Mouse (Mus musculus): ENCODE results near the gene Mical2.
A peak's percentile ranks its signal among the peaks of the same experiment; 100 is the strongest.

Mical2 gene

DNA sequence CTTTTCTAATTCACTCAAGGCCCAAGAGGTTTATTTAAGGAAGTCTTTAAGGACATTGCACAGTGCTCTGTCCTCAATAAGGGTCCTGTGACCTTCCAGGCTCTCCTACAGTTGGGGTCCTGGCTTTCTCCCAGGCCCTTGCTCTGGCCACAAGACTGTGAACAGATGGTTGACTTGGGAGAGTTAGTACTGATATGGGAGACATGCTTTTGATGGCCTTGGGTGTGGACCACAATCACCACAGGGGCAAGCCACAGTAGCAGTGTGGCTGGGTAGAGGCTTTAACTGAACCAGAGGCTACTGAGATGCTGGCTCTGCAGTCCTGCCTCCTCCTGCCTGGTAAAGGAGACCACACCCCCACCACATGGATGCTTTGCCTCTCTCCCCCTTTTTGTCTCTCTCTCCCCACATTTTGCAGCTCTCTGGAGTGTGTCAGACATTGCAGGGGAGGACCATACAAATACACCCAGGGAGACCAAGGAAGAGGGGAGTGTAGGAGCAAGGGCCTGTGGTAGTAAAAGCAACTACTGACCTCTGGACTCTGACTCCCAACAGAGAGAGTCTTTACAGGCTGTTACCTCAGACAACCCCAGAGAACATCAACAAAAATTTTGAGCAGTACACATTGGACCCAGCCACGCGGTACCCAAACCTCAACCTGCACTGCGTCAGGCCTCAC is 94.5 kb downstream of the Mical2 start:
- DNase-seq = no peak

- DNase-seq = no peak
These were observed 96.4 kb downstream of the Mical2 start for GRCm38 (mm10) chr7:112321798-112322794.

DNA sequence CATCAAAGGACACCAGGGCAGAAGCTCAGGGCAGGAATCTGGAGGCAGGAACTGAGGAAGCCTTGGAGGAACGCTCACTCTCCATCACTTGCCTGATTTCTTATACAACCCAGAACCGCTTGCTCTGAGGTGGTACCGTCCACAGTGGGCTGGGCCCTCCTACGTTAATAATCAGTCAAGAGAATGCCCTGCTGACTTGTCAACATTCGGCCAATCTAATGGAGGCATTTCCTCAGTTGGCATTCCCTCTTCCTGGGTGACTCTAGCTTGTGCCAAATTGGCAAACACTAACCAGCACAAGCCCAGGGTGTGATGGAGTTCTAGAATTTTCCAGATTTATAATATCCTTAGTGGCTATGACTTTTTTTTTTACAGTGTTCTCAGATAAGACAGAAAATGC is 98.9 kb downstream of the Mical2 start:
- DNase-seq = no peak

GRCm38 (mm10) chr7:112326852-112327251 is 101.2 kb downstream of the Mical2 start:
- DNase-seq = no peak

- peak; percentile 45 for DNase-seq
These were observed 103.3 kb downstream of the Mical2 start for GRCm38 (mm10) chr7:112328969-112329368.

GRCm38 (mm10) chr7:112329496-112329895 is 103.8 kb downstream of the Mical2 start:
- DNase-seq = no peak

DNA sequence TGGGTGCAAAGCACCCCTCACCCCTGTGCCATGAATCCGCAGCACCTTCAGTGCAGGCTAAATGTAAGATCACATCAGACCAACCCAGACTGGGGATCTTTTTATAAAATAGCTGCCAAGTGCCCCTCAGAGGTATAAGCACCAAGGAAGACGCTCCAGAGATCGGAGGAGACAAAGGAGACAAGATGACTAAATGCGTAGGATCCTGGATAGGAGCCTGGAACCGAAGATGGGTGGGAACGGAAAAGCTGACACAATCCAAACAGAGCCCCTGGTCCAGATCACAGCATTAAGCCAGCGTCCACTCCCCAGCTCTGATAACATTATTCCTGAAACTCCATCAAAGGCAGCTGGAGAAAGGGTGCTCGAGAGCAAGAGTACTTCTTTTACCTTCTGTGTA is 105.3 kb downstream of the Mical2 start:
- DNase-seq = no peak

DNA sequence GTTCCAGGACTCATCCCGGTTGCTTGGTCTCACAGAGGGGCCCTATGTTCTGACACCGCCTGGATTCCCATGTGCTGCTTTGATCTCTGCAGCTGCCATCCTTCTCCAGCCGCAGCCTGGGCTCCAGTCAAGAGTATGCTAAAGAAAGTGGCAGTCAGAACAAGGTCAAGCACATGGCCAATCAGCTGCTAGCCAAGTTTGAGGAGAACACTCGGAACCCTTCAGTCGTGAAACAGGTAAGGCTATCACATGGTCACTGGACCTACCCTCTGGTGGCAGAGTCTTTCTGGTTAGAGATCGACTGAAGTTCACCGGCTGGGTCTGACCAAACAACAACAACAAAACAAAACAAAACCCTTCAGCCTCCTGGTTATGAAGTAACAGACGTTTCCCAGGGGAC is 106.1 kb downstream of the Mical2 start:
- DNase-seq = no peak

DNA sequence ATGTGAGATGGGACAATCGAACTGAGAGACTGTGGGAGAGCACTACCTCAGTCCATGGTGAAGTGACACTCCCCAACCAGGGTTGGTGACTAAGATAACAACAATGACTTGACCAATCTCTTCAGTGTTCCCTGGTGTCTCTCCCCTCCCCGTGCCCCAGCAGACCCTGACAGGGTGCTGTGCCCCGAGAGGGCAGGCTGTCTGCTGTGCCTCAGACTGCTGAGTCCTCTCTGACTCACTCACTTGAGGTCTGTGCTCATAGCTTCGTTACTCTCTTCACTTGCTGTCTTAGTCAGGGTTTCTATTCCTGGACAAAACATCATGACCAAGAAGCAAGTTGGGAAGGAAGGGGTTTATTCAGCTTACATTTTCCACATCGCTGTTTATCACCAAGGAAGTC is 106.8 kb downstream of the Mical2 start:
- DNase-seq = no peak

- DNase-seq = no peak
These were observed 107.7 kb downstream of the Mical2 start for GRCm38 (mm10) chr7:112333404-112333803.

DNA sequence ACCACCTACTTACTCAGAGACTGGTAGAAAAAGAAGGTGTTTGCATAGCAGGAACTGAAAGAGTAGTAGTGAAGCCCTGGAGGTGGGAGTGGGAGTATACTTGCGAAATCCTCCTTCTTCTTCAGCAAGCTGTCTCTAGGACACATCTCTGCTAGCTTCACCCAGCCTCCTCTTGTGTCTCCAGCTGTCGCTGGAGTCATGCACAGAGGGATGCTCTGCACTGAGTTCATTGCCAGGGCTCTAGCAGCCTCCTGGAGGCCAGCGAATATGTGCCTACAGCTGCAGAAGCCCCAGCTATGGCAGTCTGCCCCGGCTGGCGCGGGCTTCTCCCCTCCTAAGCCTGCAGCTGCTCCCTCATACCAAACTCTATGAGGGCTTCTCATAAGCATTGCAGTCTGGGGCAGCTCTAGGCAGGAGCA is 110.6 kb downstream of the Mical2 start:
- DNase-seq = peak; percentile 64

DNA sequence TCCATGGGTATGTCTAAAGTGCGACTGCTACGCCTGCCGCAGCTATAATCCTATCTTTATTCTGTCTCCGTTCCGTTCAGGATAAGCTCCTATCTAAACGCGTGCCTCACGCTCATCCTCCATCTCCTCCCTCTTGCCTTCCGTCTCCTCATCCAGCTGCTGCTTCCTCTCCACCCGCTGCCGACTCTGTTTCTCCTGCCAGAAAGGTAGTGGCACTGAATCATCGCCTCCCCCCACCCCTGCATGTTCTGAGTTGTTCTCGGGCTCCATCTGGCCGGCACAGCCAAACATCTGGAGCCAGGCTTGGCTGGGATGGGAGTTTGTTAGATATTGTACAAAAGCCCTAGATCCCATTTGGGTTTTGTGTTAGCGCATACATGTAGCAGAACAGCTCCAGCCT is 111.1 kb downstream of the Mical2 start:
- DNase-seq = peak; percentile 63

DNA sequence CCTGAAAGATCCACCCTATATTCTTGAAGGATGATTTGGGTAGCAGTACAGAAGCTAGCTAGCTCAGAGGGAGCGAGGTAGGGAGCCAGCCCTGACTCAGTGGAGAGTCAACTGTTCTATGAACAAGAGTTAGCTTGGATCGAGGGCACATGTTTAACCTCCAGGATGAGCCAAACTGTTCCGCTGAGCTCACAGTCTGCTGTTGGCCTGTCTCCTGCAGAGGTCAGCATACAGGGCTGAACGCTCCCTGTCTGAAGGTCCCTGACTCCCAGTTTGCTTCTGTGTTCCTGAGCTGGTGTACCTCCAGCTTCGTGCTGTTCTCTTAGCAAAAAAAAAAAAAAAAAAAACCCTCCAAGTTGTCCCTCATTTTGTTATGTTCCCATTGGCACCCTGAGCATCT is 112.1 kb downstream of the Mical2 start:
- no peak for DNase-seq

GRCm38 (mm10) chr7:112341052-112341451 is 115.4 kb downstream of the Mical2 start:
- DNase-seq = no peak

DNA sequence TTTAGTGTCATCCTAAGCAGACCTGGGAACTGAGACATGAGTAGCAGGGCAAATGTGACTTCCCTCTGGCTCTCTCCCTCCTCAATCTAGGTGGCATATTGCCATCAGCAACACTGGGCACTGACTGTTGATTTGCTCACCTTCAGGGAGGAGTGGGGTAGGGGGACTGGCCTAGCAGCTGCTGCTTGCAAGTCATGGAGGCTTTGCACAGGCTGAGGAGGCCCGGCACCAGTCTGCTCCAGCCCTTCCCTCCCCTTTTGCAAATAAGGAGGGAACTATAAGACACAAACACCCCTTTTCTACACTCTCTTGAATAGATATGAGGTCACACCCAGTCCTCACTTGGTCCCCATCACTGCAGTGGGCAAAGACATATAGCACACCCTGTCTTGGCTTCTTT is 120.0 kb downstream of the Mical2 start:
- DNase-seq = no peak

- DNase-seq = no peak
These were observed 125.9 kb downstream of the Mical2 start for GRCm38 (mm10) chr7:112351541-112351940.

DNA sequence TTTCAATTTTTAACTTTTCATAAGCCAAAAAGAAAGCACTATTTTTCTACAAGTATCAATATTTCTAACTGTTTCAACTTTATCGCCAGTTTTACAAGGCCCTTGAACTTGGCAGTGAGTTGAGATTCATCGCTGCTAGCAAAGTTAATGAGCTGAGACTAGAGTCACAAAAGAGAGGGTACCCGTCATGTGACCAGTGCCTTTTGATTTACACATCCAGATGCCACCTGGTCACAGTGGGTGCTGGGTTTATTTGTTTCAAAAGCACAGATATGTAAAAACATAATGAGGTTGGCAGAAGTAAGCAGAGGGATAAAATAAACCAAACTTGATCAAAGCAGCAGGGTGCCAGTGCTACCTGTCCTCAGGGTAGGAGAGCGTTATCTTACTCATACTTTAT is 126.3 kb downstream of the Mical2 start:
- DNase-seq = no peak

- DNase-seq = no peak
These were observed 127.4 kb downstream of the Mical2 start for GRCm38 (mm10) chr7:112353011-112353410.

DNA sequence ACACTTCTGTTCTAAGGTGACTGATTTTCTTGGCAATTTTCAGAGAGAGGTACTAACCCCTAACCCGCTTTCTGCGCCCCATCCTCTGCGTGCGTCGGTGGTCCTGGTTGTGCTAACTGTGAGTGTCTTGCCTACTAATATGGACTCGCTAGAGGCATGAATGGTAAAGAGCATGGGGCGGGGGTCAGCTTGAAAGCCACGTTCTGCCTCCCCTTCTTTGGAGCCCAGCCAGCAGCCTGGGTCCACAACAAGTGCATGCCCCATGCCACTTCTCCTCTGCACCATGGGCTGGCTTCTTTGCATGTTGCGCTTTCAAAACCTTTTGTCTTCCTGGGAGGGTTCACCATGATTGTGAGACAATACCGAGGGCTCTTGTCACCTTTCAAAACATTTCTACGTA is 128.3 kb downstream of the Mical2 start:
- no peak for DNase-seq

GRCm38 (mm10) chr7:112354503-112354951 is 128.9 kb downstream of the Mical2 start:
- DNase-seq = peak; percentile 70

DNA sequence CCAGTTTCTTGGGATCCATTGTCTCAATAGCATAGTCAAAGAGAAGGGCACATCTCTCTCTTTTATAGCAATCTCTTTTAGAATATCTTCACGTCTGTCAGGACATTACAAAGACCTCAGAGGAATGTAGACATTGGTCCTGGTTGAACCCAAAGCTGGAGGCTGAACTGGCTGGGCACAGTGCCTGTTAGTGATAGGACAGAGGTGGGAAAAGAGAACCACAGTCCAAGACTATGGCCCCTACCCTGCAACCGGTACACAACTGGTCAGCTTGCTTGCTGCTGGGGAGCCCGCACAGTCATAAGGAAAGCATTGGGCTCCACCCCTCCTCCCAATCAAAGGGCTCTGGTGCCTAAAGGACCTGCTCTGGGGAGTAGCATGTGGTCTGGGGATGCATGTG is 133.9 kb downstream of the Mical2 start:
- DNase-seq = no peak

DNA sequence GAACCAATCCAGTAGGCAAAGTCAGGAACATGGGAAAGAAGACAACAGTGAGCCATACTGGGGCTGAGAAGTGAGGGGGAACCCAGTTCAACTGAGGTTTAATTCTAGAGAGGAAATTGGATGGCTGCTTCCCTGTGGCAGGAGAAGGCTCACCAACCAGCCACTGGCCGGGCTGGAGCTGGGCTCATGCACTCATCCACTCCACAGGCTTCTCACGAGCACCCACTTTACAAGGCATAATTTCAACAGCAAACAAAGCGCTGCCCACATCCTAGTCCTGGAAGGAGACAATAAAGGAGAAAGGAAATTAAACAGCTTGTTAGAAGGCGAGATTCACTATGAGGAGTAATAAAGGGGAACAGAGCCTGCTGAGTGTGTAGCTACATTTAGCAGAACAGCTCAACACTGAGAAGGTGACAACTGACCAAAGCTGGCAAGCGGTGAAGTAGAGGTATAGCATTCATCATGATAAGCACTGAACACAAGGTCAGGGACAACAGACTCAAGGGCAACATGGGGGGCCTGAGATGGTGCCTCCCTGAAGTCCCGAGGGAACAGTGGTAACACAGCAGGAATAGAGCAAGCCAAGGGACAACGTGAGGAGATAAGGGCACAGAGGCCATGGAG is 137.0 kb downstream of the Mical2 start:
- no peak for DNase-seq

GRCm38 (mm10) chr7:112365864-112366263 is 140.2 kb downstream of the Mical2 start:
- no peak for DNase-seq

DNA sequence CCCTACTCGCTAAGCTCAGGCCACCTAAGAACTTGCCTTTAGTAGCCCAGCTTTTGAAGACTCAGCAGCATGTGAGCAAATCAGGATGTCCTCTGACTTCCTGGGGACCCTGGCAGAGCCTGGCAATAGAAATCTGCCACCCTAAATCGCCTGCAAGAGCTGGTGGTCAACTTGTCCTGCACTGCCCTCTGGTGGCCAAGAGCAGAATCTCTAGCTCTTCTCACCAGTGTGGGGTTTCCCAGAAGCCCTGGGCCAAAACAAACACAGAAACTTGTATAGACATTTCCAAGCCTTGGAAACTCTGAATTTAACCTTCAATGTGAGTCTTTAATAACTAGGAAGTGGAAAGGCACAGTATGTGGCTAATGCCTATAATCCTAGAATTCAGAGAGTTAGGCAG is 143.4 kb downstream of the Mical2 start:
- DNase-seq = peak; percentile 87

Measured in right cerebral cortex, postnatal 14 days (tissue).